In the genomic region with DNA sequence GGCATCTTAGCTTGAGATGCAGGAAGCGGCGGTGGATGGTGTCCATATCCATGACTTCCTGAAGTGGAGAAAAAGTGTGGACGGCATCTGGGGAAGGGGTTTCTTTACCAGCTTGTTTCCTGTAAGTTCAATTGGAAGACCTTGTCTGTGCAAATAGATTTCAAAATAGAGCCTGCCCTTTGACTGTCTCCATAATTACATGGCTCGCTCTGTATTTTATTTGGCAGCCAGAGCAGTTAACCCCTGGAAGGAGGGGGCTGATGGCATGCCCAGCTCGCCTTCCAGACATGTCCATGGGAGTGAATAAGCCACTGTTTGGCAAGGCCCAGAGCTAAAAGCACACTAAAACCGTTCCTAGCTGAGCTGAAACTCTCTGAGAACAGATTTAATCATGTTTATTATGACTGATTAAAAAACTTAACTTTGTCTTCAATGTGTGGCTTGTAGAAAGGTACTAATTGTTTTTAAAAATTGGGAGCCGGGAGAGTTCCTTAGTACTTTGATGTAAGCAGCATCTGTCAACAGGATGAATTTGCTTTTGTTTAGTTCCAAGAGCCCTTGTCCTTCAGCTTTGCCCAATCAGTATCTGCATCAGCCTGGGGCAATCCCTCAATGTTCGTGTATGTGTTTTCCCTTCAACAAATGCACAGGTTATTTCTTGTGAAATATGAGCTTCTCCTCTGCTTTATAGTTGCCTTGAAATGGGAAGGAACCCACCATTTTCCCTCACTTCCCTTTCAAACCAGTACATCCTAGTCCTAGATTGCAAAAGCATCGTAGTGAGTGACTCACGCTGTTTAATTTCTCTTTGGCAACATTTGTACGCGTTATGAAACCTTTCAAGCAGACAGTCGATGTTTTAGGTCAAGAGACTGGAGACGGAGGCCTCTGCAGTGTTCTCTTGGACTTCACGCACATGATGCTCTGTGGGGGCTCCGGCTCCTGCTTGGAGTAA, we compare ENCODE assay signal across 12 mouse cellular contexts. TPM values are rescaled to one million over a fixed set of nuclear protein-coding genes. Genes with fewer than 3 reads are reported as not detected.
A peak's percentile ranks its signal among the peaks of the same experiment; 100 is the strongest.
DNase-seq lines count a peak whose midpoint lies in the region; ATAC-seq lines count a peak whose summit lies in the region.
"Had no signal": no experiment of that assay in that cellular context is flagged by ENCODE, and none has a peak within 500 bp of the region (broad histone marks: within the 10 kb centered on the region; RNA-seq: fewer than 3 reads in every experiment).

No protein-coding gene starts in this region.

- no peak overlapping the region for H3K4me2 ChIP-seq in forebrain, embryonic 15.5 days (replicated peaks)
- H3K4me2 ChIP-seq in forebrain, embryonic 11.5 days (ENCODE audit: low read depth, low read length, severe bottlenecking), result no peak overlapping the region
- no peak overlapping the region for H3K4me2 ChIP-seq in limb, embryonic 13.5 days (replicated peaks)
- H3K4me2 ChIP-seq: heart, embryonic 13.5 days; intestine, embryonic 15.5 days; midbrain, embryonic 13.5 days had no signal

- no peaks in the 10 kb centered on the region for H3K36me3 ChIP-seq in forebrain, embryonic 15.5 days
- H3K36me3 ChIP-seq in forebrain, embryonic 11.5 days (ENCODE audit: control insufficient read depth, insufficient read depth, low read length), result no peaks in the 10 kb centered on the region
- H3K36me3 ChIP-seq in limb, embryonic 13.5 days, result no peaks in the 10 kb centered on the region
- H3K36me3 ChIP-seq: heart, embryonic 13.5 days; intestine, embryonic 15.5 days; midbrain, embryonic 13.5 days had no signal

- peaks cover 16% of the 10 kb centered on the region for H3K4me1 ChIP-seq in forebrain, embryonic 15.5 days
- H3K4me1 ChIP-seq in forebrain, embryonic 11.5 days (replicated peaks; ENCODE audit: control insufficient read depth, insufficient read depth, low read length), result peaks cover 3% of the 10 kb centered on the region
- H3K4me1 ChIP-seq in limb, embryonic 13.5 days, result peaks cover 36% of the 10 kb centered on the region
- H3K4me1 ChIP-seq: intestine, embryonic 15.5 days had no signal

- H3K4me3 ChIP-seq in forebrain, embryonic 15.5 days, result no peak overlapping the region
- no peak overlapping the region for H3K4me3 ChIP-seq in forebrain, embryonic 11.5 days (ENCODE audit: low read depth, low read length)
- no peak overlapping the region for H3K4me3 ChIP-seq in limb, embryonic 13.5 days
- H3K4me3 ChIP-seq: heart, embryonic 13.5 days; intestine, embryonic 15.5 days; midbrain, embryonic 13.5 days had no signal

- no peak for DNase-seq in forebrain, embryonic 11.5 days (ENCODE audit: low spot score)
- peak; percentile 94 for DNase-seq in 416B (ENCODE audit: low read depth)
- no peak for DNase-seq in cerebellum, adult 9-11 months
- DNase-seq in gastrocnemius, postnatal 4 days (ENCODE audit: low spot score in 2 of 2), result no peak

- no peaks in the 10 kb centered on the region for H3K9me3 ChIP-seq in forebrain, embryonic 15.5 days
- H3K9me3 ChIP-seq in forebrain, embryonic 11.5 days (ENCODE audit: control insufficient read depth, low read length), result no peaks in the 10 kb centered on the region
- H3K9me3 ChIP-seq in limb, embryonic 13.5 days, result no peaks in the 10 kb centered on the region
- H3K9me3 ChIP-seq: heart, embryonic 13.5 days; intestine, embryonic 15.5 days; midbrain, embryonic 13.5 days had no signal

- no peak overlapping the region for H3K9ac ChIP-seq in forebrain, embryonic 15.5 days (replicated peaks)
- H3K9ac ChIP-seq in forebrain, embryonic 11.5 days (ENCODE audit: low read length), result no peak overlapping the region
- no peak overlapping the region for H3K9ac ChIP-seq in limb, embryonic 13.5 days
- H3K9ac ChIP-seq: heart, embryonic 13.5 days; intestine, embryonic 15.5 days; midbrain, embryonic 13.5 days had no signal

- H3K27me3 ChIP-seq in forebrain, embryonic 15.5 days, result no peaks in the 10 kb centered on the region
- no peaks in the 10 kb centered on the region for H3K27me3 ChIP-seq in forebrain, embryonic 11.5 days (ENCODE audit: control insufficient read depth, insufficient read depth, low read length)
- no peaks in the 10 kb centered on the region for H3K27me3 ChIP-seq in limb, embryonic 13.5 days
- H3K27me3 ChIP-seq: CH12.LX; heart, embryonic 13.5 days; intestine, embryonic 15.5 days; midbrain, embryonic 13.5 days had no signal

- no peak for ATAC-seq in forebrain, embryonic 15.5 days (replicated peaks)
- no peak for ATAC-seq in forebrain, embryonic 11.5 days (replicated peaks; ENCODE audit: low FRiP score)
- peak; percentile 58 for ATAC-seq in common myeloid progenitor, adult 5-6 weeks (replicated peaks; ENCODE audit: low read depth, poor library complexity, severe bottlenecking)
- ATAC-seq in limb, embryonic 13.5 days (ENCODE audit: low FRiP score, low read depth), result no peak
- no peak for ATAC-seq in erythroblast, adult 5-6 weeks (replicated peaks; ENCODE audit: low FRiP score, poor library complexity, severe bottlenecking)
- ATAC-seq: intestine, embryonic 15.5 days; midbrain, embryonic 13.5 days had no signal

- H3K27ac ChIP-seq in forebrain, embryonic 15.5 days (replicated peaks), result peak overlapping the region; percentile 20
- no peak overlapping the region for H3K27ac ChIP-seq in forebrain, embryonic 11.5 days (ENCODE audit: low read depth, low read length)
- H3K27ac ChIP-seq in limb, embryonic 13.5 days, result peak overlapping the region; percentile 23; the same call in 1 of the 2 replicates
- H3K27ac ChIP-seq: heart, embryonic 13.5 days; intestine, embryonic 15.5 days; midbrain, embryonic 13.5 days had no signal

- 45% methylated on average over 16 of the region's 16 CpGs for WGBS in forebrain, embryonic 15.5 days
- 69% methylated on average over 16 of the region's 16 CpGs for WGBS in forebrain, embryonic 11.5 days
- WGBS in limb, embryonic 13.5 days, result 53% methylated on average over 16 of the region's 16 CpGs

RNA-seq across cellular contexts. Expression of a gene that starts 28.4 kb away (rescaled TPM):
- polyA plus RNA-seq in forebrain, embryonic 15.5 days (2015; fragmentation: Nextera tagmentation; extraction: Ambion mirVana), result 284 and 297 TPM in 2 replicates
- 118 and 133 TPM in 2 replicates for polyA plus RNA-seq in forebrain, embryonic 11.5 days (2014; fragmentation: Nextera tagmentation; extraction: Ambion mirVana)
- not detected in 2 replicates for total RNA-seq in common myeloid progenitor, adult 5-6 weeks (2017)
- 5.3 and 6.0 TPM in 2 replicates for polyA plus RNA-seq in limb, embryonic 13.5 days (2015; fragmentation: Nextera tagmentation; extraction: Ambion mirVana)
- total RNA-seq in erythroblast, adult 5-6 weeks (2015; ENCODE audit: low replicate concordance), result not detected in 2 replicates
- total RNA-seq in erythroblast, adult 5-6 weeks (2017; ENCODE audit: low replicate concordance), result not detected in 2 replicates
- under 1 TPM in 1 of 2 experiments, not detected in 1; 0.10 TPM for total RNA-seq in gastrocnemius, postnatal 4 days (2021)

RNA-seq across cellular contexts. Expression of a gene that starts 46.5 kb away (rescaled TPM):
- 37.9 and 40.6 TPM in 2 replicates for polyA plus RNA-seq in forebrain, embryonic 15.5 days (2015; fragmentation: Nextera tagmentation; extraction: Ambion mirVana)
- polyA plus RNA-seq in forebrain, embryonic 11.5 days (2014; fragmentation: Nextera tagmentation; extraction: Ambion mirVana), result 36.5 and 39.7 TPM in 2 replicates
- 34.0 and 40.4 TPM in 2 replicates for total RNA-seq in common myeloid progenitor, adult 5-6 weeks (2017)
- 43.9 and 48.3 TPM in 2 replicates for polyA plus RNA-seq in limb, embryonic 13.5 days (2015; fragmentation: Nextera tagmentation; extraction: Ambion mirVana)
- 1.3 and 6.3 TPM in 2 replicates for total RNA-seq in erythroblast, adult 5-6 weeks (2015; ENCODE audit: low replicate concordance)
- 5.9 and 8.4 TPM in 2 replicates for total RNA-seq in erythroblast, adult 5-6 weeks (2017; ENCODE audit: low replicate concordance)
- total RNA-seq in gastrocnemius, postnatal 4 days (2021), result 10 to 100 TPM; 25.1 to 28.4 TPM

RNA-seq across cellular contexts. Expression of a gene that starts 47.0 kb away (rescaled TPM):
- 67.5 and 67.8 TPM in 2 replicates for polyA plus RNA-seq in forebrain, embryonic 15.5 days (2015; fragmentation: Nextera tagmentation; extraction: Ambion mirVana)
- polyA plus RNA-seq in forebrain, embryonic 11.5 days (2014; fragmentation: Nextera tagmentation; extraction: Ambion mirVana), result 66.7 and 67.8 TPM in 2 replicates
- total RNA-seq in common myeloid progenitor, adult 5-6 weeks (2017), result not detected in 2 replicates
- polyA plus RNA-seq in limb, embryonic 13.5 days (2015; fragmentation: Nextera tagmentation; extraction: Ambion mirVana), result 3.7 and 4.4 TPM in 2 replicates
- total RNA-seq in erythroblast, adult 5-6 weeks (2015; ENCODE audit: low replicate concordance), result not detected in 2 replicates
- not detected in 2 replicates for total RNA-seq in erythroblast, adult 5-6 weeks (2017; ENCODE audit: low replicate concordance)
- under 1 TPM; 0.10 to 0.13 TPM for total RNA-seq in gastrocnemius, postnatal 4 days (2021)
- total RNA-seq: CH12.LX had no signal
